Mouse (Mus musculus) myocyte (in vitro differentiated cells): ENCODE measurements around the gene Slco2b1.

Experiments used
- CEBPB ChIP-seq: IDR thresholded peaks from 2 replicates; pipeline ENCODE4 v1.6.1; 2011; ENCODE audit warnings: mild to moderate bottlenecking, moderate library complexity; ENCODE audit not compliant: poor library complexity, insufficient read depth, severe bottlenecking
- E2F4 ChIP-seq: IDR thresholded peaks from one replicate; pipeline ENCODE4 v1.6.1; 2011; ENCODE audit warnings: mild to moderate bottlenecking, control low read depth, moderate library complexity; ENCODE audit not compliant: insufficient read depth
- MAX ChIP-seq: IDR thresholded peaks from one replicate; pipeline ENCODE4 v1.6.1; 2011; ENCODE audit warnings: low read depth, mild to moderate bottlenecking, control low read depth
- MYOD1 ChIP-seq, 3 experiments: IDR thresholded peaks; one replicate each; pipeline ENCODE4 v1.6.1; 2011; ENCODE audit warnings: control low read depth in 2 of 3, low read depth in 2 of 3, mild to moderate bottlenecking in 2 of 3, moderate library complexity in 1 of 3; ENCODE audit not compliant: insufficient read length in 2 of 3, control insufficient read depth in 1 of 3
- MYOG ChIP-seq, 3 experiments: IDR thresholded peaks; one replicate each; pipeline ENCODE4 v1.6.1; 2011; ENCODE audit warnings: control low read depth in 2 of 3, low read depth in 2 of 3, mild to moderate bottlenecking in 2 of 3; ENCODE audit not compliant: insufficient read length in 2 of 3, control insufficient read depth in 1 of 3, insufficient read depth in 1 of 3
- POLR2A ChIP-seq: IDR thresholded peaks from one replicate; pipeline ENCODE4 v1.6.1; 2011; ENCODE audit warnings: low read depth, mild to moderate bottlenecking, control low read depth, moderate library complexity; ENCODE audit not compliant: insufficient read length
- POLR2AphosphoS2 ChIP-seq: IDR thresholded peaks from one replicate; pipeline ENCODE4 v1.6.1; 2011; ENCODE audit warnings: low read depth, control low read depth; ENCODE audit not compliant: insufficient read length
- REST ChIP-seq: IDR thresholded peaks from one replicate; pipeline ENCODE4 v1.6.1; 2011; ENCODE audit warnings: mild to moderate bottlenecking, control low read depth, moderate library complexity; ENCODE audit not compliant: insufficient read depth, insufficient read length
- SRF ChIP-seq: IDR thresholded peaks from one replicate; pipeline ENCODE4 v1.6.1; 2011; ENCODE audit warnings: low read depth; ENCODE audit not compliant: control insufficient read depth, insufficient read length
- TCF12 ChIP-seq: IDR thresholded peaks from one replicate; pipeline ENCODE4 v1.6.1; 2011; ENCODE audit warnings: mild to moderate bottlenecking, control low read depth; ENCODE audit not compliant: poor library complexity, insufficient read depth, severe bottlenecking
- TCF3 ChIP-seq: IDR thresholded peaks from one replicate; pipeline ENCODE4 v1.6.1; 2011; ENCODE audit warnings: low read depth, control low read depth; ENCODE audit not compliant: insufficient read length
- USF1 ChIP-seq: IDR thresholded peaks from one replicate; pipeline ENCODE4 v1.6.1; 2011; ENCODE audit warnings: low read depth, mild to moderate bottlenecking, control low read depth, moderate library complexity

- TF ChIP-seq MYOG (IDR thresholded peaks at IDR 0.05; ENCODE audit: control insufficient read depth in 1 of 3, insufficient read depth in 1 of 3, insufficient read length in 2 of 3, low read depth in 2 of 3) (no peak), USF1 (no peak), MYOD1 (IDR thresholded peaks at IDR 0.05; ENCODE audit: control insufficient read depth in 1 of 3, insufficient read length in 2 of 3, low read depth in 2 of 3) (no peak), MAX (no peak), POLR2AphosphoS2 (no peak), REST (no peak), SRF (no peak), TCF12 (no peak), E2F4 (no peak), POLR2A (no peak), CEBPB (no peak), TCF3 (no peak)
Measured at GRCm38 (mm10) chr7:99693976-99694375, 17.2 kb downstream of the Slco2b1 start.
